Mouse (Mus musculus) lung, embryonic 14.5 days (tissue): Measurements from ENCODE around the gene Pnp. TPM values are rescaled to one million over a fixed set of nuclear protein-coding genes. Genes with fewer than 3 reads are reported as not detected.
A peak's percentile ranks its signal among the peaks of the same experiment; 100 is the strongest.
"Not testable (repeated sequence)": the region's sequence is repeated elsewhere in the genome, so short reads cannot be mapped to it uniquely, and the experiment has no call there.

ENCODE experiments used
- ATAC-seq: fragments of 200-750 bp; cut with Nextera tagmentation; 2 replicates; pipeline ENCODE4 v1.8.0; 2017; ENCODE audit warnings: mild to moderate bottlenecking, moderate TSS enrichment, moderate library complexity; ENCODE audit not compliant: insufficient read depth
- DNase-seq: peaks from one replicate; pipeline ENCODE4 v3.0.0-alpha.2; 2015
- H3K27ac ChIP-seq: fragments of 300-500 bp; sonication (generic); 2 replicates; pipeline ENCODE4 v1.5.1; 2014; ENCODE audit warnings: low read depth, mild to moderate bottlenecking, moderate library complexity
- H3K27me3 ChIP-seq: fragments of 300-500 bp; sonication (generic); 2 replicates; pipeline ENCODE4 v1.6.1; 2014; ENCODE audit warnings: low read length, control low read depth; ENCODE audit not compliant: insufficient read depth
- H3K36me3 ChIP-seq: fragments of 300-500 bp; sonication (generic); 2 replicates; pipeline ENCODE4 v1.6.1; 2014; ENCODE audit warnings: control low read depth; ENCODE audit not compliant: insufficient read depth
- H3K4me1 ChIP-seq: fragments of 300-500 bp; sonication (generic); 2 replicates; pipeline ENCODE4 v1.6.1; 2014; ENCODE audit warnings: antibody characterized with exemption, control low read depth; ENCODE audit not compliant: insufficient read depth
- H3K4me2 ChIP-seq: fragments of 300-500 bp; sonication (generic); 2 replicates; pipeline ENCODE4 v1.6.1; 2014; ENCODE audit warnings: mild to moderate bottlenecking
- H3K4me3 ChIP-seq: fragments of 300-500 bp; sonication (generic); 2 replicates; pipeline ENCODE4 v1.5.1; 2014; ENCODE audit warnings: low read depth, low read length
- H3K9ac ChIP-seq: fragments of 300-500 bp; sonication (generic); 2 replicates; pipeline ENCODE4 v1.6.1; 2014
- H3K9me3 ChIP-seq: fragments of 300-500 bp; sonication (generic); 2 replicates; pipeline ENCODE4 v1.6.1; 2016; ENCODE audit warnings: low read depth, low read length, control low read depth
- CTCF ChIP-seq: IDR thresholded peaks from 2 replicates; pipeline ENCODE4 v1.5.1; 2016; ENCODE audit warnings: antibody characterized with exemption, low read depth
- WGBS: fragments of 180-500 bp; shearing (Covaris S2); extraction: QIAGEN DNeasy Blood & Tissue Kit; methylation state at CpG from one replicate; pipeline ENCODE4 v1.1.7; 2014; 5-methylcytosine and 5-hydroxymethylcytosine counted together
- polyA plus RNA-seq: library from polyadenylated mRNA; unstranded; fragments of >200 nt; fragmentation: Nextera tagmentation; extraction: Ambion mirVana; gene quantifications from 2 replicates; pipeline ENCODE4 v1.2.1, GENCODE M21; 2014

Pnp gene
- polyA plus RNA-seq, 1 experiment from 2014 or later, result 64.4 TPM

DNA sequence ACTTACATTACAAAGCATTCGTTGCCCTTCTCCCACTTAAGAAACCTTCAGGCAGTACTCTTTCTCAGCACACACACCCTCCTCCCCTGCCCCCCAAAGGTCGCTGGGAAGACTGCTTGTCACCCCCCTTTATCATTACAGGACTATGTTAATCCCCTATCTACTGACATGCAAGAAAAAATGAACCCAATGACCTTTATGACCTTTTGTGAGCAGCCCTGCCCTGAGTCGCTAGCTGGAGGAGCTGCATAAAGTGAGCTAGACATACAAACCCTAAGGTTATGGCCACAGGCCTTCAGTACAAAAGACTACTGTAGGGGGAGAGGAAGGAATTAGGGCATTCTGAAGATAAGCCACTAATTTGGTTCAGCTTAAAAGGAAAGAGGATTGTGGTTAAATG lies 19.5 kb upstream of the Pnp start:
- ATAC-seq, result no peak
- Histone ChIP-seq H3K9me3 (no peaks in the 10 kb centered on the region), H3K27ac (no peak overlapping the region), H3K27me3 (no peaks in the 10 kb centered on the region), H3K4me2 (no peak overlapping the region), H3K4me1 (no peaks in the 10 kb centered on the region), H3K4me3 (no peak overlapping the region), H3K36me3 (peaks cover 40% of the 10 kb centered on the region), H3K9ac (no peak overlapping the region)
- DNase-seq, result no peak
- 49% methylated on average over 3 of the region's 3 CpGs for WGBS
- no peak for TF ChIP-seq CTCF

DNA sequence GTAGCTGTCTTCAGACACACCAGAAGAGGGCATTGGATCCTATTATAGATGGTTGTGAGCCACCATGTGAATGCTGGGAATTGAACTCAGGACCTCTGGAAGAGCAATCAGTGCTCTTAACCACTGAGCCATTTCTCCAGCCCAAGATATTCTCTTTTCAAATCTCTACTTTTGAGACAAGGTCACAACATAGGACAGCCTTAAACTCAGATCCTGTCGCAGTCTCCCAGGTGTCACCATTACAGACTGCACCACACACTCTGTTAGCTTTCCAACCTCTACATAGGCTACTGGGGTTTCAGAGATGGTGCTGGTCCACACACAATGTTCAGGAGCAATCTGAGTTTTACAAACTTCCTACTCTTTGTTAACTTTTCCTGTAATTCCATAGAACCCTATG lies 7.4 kb upstream of the Pnp start:
- ATAC-seq, result not testable (repeated sequence)
- peak overlapping the region; percentile 93; the same call in 1 of the 2 replicates for H3K27ac ChIP-seq
- WGBS, result 64% methylated on average over 1 of the region's 1 CpGs

DNA sequence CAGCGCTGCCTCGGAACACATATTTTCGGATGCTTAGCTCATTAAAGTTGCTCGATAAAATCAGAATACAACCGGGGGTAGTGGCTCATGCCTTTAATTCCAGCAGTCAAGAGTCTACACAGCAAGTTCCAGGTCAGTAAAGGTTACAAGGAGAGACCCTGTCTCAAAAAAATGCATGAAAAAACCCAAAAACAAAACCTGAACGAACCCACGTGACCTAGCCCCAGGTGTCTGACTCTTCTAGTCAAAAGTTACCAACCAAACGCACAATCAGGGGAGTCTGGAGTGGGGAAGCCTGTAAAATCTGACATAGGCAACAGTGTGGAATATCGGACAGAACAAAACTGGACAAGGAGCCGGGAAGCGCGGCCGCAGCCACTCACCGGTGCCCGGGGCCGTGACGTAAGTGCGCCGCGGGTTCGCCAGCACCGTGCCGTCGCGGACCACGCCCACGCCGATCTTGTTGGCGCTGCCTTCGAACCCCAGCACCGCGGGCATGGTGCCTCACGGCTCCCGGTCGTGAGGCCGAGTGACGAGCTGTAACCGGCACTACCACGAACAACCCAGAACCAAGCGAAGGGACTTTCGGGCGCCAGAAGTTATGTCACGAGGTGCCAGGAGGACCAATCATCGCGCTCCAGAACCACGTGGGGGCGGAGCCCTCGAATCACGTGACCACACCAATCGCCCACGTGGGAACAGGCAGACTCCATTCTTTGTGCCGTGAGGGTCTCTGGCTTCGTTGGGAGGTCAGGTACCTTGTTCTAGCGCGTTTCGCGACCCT lies 6.4 kb upstream of the Pnp start, which contains the start of the genes Osgep and Apex1:
Gene Osgep (minus strand): TSS at position 613 of the 784 bp plus-strand sequence.
Gene Apex1 (plus strand): TSS at position 688 of the 784 bp plus-strand sequence.
- Histone ChIP-seq H3K9me3 (no peaks in the 10 kb centered on the region), H3K9ac (peak within 1 kb of the TSS; percentile 85), H3K4me1 (no peaks in the 10 kb centered on the region), H3K36me3 (peaks cover 45% of the 10 kb centered on the region), H3K4me3 (peak within 1 kb of the TSS; percentile 82), H3K4me2 (peak within 1 kb of the TSS; percentile 59), H3K27me3 (no peaks in the 10 kb centered on the region), H3K27ac (peak within 1 kb of the TSS; percentile 93)
- TF ChIP-seq CTCF, result no peak
- WGBS, result under 1% methylated on average over 57 of the region's 57 CpGs
- ATAC-seq, result peak; percentile 97
- DNase-seq, result peak; percentile 99

More for the DNA sequence above, 7.4 kb upstream of the Pnp start:
- not testable (repeated sequence) for H3K9me3 ChIP-seq, H3K27me3 ChIP-seq, H3K4me1 ChIP-seq, DNase-seq
- Histone ChIP-seq H3K4me2 (peak overlapping the region; percentile 59), H3K36me3 (peaks cover 40% of the 10 kb centered on the region), H3K4me3 (peak overlapping the region; percentile 82), H3K9ac (peak overlapping the region; percentile 85)

DNA sequence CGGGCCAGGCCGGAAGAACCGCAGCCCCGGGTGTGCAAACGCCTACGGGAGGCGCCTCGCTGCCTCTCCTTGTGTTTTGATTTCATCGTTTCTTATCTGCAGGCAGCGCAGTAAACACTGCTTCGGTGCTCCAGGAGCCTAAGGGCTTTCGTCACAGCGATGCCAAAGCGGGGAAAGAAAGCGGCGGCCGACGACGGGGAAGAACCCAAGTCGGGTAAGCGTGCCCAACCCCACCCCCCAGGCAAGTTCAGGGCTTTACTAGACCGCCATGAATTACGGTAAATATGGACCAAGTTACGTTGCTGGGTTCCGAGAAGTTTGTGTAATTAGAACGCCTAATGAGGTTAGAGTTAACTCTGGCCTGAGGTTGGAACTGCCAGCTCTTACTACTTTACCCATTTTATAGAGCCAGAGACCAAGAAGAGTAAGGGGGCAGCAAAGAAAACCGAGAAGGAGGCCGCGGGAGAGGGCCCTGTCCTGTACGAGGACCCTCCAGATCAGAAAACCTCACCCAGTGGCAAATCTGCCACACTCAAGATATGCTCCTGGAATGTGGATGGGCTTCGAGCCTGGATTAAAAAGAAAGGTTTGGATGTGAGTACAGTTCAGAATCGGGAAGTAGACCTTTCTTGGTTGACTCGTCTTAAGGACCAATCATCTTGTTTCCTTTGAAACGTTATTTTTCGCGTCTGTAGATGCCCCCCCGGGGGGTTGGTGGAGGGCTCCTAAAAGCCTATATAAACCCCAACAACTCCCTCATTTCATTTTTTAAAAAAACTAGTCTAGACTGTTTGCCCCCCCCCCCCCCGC lies 5.6 kb upstream of the Pnp start:
- H3K9ac ChIP-seq, result peak overlapping the region; percentile 85
- no peaks in the 10 kb centered on the region for H3K27me3 ChIP-seq
- no peaks in the 10 kb centered on the region for H3K4me1 ChIP-seq
- TF ChIP-seq CTCF, result no peak
- peaks cover 41% of the 10 kb centered on the region for H3K36me3 ChIP-seq
- ATAC-seq (peak; percentile 18), DNase-seq (peak; percentile 39)
- WGBS, result 1% methylated on average over 38 of the region's 38 CpGs
- peak overlapping the region; percentile 59 for H3K4me2 ChIP-seq
- H3K9me3 ChIP-seq, result no peaks in the 10 kb centered on the region
- H3K4me3 ChIP-seq, result peak overlapping the region; percentile 82
- peak overlapping the region; percentile 93 for H3K27ac ChIP-seq

DNA sequence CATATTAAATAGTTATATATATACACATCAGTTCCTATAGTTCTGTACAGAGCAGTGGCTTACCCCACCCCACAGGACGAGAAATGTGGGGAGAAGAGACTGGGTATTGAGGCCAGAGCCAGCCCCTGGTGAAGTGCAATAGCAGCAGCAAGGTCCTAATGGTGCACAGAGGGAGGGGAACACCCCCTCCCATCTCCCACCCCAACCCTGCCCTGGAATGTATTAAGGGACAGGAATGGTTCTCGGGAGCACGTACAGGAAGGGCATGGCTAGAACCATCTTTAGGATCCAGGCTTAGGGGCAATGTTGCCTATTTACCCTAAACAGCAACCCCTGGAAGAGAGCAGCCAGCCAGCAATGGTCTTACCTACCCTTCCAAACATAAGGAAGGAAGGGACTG lies 3.5 kb upstream of the Pnp start:
- no peak for DNase-seq
- Histone ChIP-seq H3K9me3 (no peaks in the 10 kb centered on the region), H3K36me3 (peaks cover 37% of the 10 kb centered on the region), H3K27me3 (no peaks in the 10 kb centered on the region), H3K4me3 (no peak overlapping the region), H3K4me1 (no peaks in the 10 kb centered on the region), H3K9ac (no peak overlapping the region), H3K4me2 (no peak overlapping the region), H3K27ac (no peak overlapping the region)
- ATAC-seq, result no peak
- 67% methylated on average over 3 of the region's 3 CpGs for WGBS
- no peak for TF ChIP-seq CTCF

DNA sequence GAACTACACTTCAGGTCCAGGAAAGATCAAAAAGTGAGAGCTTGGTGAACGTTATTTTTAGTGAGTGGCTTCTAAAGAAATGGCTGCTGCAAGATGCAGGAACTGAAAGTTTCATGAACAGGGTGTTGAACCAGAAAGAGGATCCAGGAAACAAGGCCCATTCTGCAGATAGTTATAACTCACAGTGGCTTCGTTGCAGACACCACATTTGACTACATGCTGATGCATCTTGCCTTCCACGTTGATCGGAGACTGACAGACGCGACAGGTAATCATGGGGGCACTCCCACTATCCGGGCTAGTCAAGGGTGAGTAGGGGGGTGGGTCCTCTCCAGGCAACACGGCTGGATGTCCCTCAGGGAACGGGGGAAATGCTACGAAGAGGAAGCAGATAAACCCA lies 931 bp upstream of the Pnp start:
- WGBS, result 14% methylated on average over 10 of the region's 10 CpGs
- DNase-seq (no peak), ATAC-seq (no peak)
- Histone ChIP-seq H3K9ac (peak overlapping the region; percentile 96), H3K4me2 (peak overlapping the region; percentile 90), H3K9me3 (no peaks in the 10 kb centered on the region), H3K4me1 (no peaks in the 10 kb centered on the region), H3K27ac (no peak overlapping the region), H3K36me3 (peaks cover 37% of the 10 kb centered on the region), H3K4me3 (peak overlapping the region; percentile 97), H3K27me3 (no peaks in the 10 kb centered on the region)
- no peak for TF ChIP-seq CTCF

DNA sequence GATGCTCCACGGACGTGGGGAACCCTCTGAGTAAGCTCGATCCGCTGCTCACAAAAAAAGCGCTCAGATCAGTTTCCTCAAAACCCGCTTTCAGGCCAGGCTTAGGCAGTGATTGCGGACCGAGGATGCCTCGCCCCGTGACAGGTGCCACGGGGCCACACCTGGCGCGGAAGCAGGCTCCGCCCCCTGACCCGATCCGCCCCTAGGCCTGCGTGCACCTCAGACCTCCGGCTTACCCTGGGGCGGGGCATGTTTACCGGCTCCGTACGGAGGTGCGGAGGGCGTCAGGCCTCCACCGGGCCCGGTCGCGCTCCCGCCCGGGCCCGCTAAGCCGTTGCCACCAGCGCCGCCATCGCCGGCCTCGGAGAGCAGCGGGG lies 517 bp upstream of the Pnp start:
- H3K27me3 ChIP-seq, result no peaks in the 10 kb centered on the region
- ATAC-seq (peak; percentile 40), DNase-seq (peak; percentile 53)
- H3K27ac ChIP-seq, result peak overlapping the region; percentile 90
- peak overlapping the region; percentile 97 for H3K4me3 ChIP-seq
- under 1% methylated on average over 38 of the region's 38 CpGs for WGBS
- no peaks in the 10 kb centered on the region for H3K9me3 ChIP-seq
- H3K4me1 ChIP-seq, result no peaks in the 10 kb centered on the region
- TF ChIP-seq CTCF, result no peak
- peaks cover 37% of the 10 kb centered on the region for H3K36me3 ChIP-seq
- peak overlapping the region; percentile 90 for H3K4me2 ChIP-seq
- peak overlapping the region; percentile 96 for H3K9ac ChIP-seq
